Mouse (Mus musculus) ES-Bruce4 (cell line): Measurements from ENCODE around the gene Bpifc.

Source experiments
- CTCF ChIP-seq: IDR thresholded peaks from one replicate; pipeline ENCODE4 v1.8.1; 2011; ENCODE audit warnings: low read depth, low read length
- EP300 ChIP-seq: IDR thresholded peaks from 2 replicates; pipeline ENCODE4 v1.6.1; 2011; ENCODE audit warnings: low read depth, low read length; ENCODE audit not compliant: insufficient read depth
- POLR2A ChIP-seq: IDR thresholded peaks from one replicate; pipeline ENCODE4 v1.8.1; 2011; ENCODE audit warnings: low read length; ENCODE audit not compliant: insufficient read depth

GRCm38 (mm10) chr10:85953401-85953800 lies 58.3 kb downstream of the Bpifc start:
- TF ChIP-seq CTCF (no peak), EP300 (no peak), POLR2A (no peak)
